Mouse (Mus musculus): ENCODE measurements around the gene Zdhhc5. TPM values are rescaled to one million over a fixed set of nuclear protein-coding genes. Genes with fewer than 3 reads are reported as not detected.

Zdhhc5 gene
- polyA plus RNA-seq, 1 experiment from 2014 or later, result 45.2 TPM

DNA sequence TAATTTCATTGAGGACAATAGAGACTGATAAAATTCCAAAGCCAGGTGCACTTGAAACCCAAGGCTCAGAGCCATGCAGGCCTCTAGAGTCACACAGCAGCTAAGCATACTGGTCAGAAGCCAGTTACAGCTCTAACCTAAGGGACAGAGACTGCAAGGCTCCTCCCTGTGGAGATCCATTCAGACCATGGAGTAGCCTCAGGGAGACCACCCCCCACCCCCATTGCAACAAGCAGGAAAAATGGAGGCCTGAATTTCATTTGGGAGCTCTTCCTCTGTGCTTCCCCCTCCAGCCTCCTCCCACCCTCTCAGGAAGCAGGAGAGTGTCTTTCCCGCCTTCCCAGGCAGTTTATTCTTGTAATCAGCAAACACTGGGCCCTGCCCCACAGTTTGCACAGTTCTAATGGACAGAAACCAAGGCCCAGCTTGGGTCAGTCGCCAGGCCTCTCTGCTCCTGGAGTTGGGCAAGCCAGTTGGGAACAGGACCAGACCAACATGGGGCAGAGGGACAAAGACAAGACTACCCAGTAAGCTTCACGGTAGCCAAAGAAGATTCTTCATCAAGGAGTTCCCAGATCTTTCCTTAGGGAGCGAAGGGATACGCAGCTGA, 27.0 kb upstream of the Zdhhc5 start:
- H3K27ac ChIP-seq, result no peak overlapping the region
- 88% methylated on average over 5 of the region's 5 CpGs for WGBS (ENCODE audit: missing documents)
- H3K36me3 ChIP-seq (ENCODE audit: inconsistent target), result no peaks in the 10 kb centered on the region
- H3K4me3 ChIP-seq (ENCODE audit: inconsistent target), result no peak overlapping the region
- no peaks in the 10 kb centered on the region for H3K79me2 ChIP-seq (ENCODE audit: inconsistent target)

GRCm38 (mm10) chr2:84740608-84741333, 25.8 kb upstream of the Zdhhc5 start:
- Histone ChIP-seq H3K4me3 (ENCODE audit: inconsistent target) (no peak overlapping the region), H3K27ac (no peak overlapping the region), H3K79me2 (ENCODE audit: inconsistent target) (no peaks in the 10 kb centered on the region), H3K36me3 (ENCODE audit: inconsistent target) (no peaks in the 10 kb centered on the region)
- WGBS (ENCODE audit: missing documents), result 89% methylated on average over 15 of the region's 15 CpGs

DNA sequence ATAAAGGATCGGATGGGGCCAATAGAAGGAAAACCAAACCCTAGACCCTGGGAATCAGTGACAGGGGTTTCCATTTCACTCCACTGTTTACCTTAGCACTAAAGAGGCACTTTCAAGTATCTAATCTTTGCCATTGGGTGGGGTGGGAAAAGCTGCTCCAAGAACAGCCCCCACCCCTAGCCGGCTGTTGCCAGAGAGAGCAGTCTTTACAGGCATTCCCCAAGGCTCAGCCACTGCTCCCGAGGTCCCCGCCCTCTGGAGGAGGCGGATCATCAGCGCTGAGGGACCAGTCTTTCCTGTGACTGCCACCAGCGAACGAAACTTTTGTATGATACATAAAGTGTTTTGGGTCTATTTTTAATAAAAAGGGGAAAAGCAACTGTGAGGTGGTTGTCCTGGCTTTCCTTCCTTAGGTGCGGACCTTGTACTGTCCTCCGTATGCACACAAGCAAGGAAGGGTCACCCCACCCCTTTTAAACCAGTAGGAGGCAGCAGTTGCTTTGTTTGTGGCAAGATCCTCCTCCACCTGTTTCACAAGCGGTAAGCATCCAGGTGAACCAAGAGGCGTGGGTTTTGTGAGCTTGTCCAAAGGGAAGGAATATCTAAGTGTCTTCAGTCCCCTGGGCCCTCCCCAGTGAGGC, 23.4 kb upstream of the Zdhhc5 start:
- 20% methylated on average over 12 of the region's 12 CpGs for WGBS (ENCODE audit: missing documents)
- H3K36me3 ChIP-seq (ENCODE audit: inconsistent target), result no peaks in the 10 kb centered on the region
- H3K79me2 ChIP-seq (ENCODE audit: inconsistent target), result no peaks in the 10 kb centered on the region
- no peak overlapping the region for H3K4me3 ChIP-seq (ENCODE audit: inconsistent target)
- H3K27ac ChIP-seq, result no peak overlapping the region

DNA sequence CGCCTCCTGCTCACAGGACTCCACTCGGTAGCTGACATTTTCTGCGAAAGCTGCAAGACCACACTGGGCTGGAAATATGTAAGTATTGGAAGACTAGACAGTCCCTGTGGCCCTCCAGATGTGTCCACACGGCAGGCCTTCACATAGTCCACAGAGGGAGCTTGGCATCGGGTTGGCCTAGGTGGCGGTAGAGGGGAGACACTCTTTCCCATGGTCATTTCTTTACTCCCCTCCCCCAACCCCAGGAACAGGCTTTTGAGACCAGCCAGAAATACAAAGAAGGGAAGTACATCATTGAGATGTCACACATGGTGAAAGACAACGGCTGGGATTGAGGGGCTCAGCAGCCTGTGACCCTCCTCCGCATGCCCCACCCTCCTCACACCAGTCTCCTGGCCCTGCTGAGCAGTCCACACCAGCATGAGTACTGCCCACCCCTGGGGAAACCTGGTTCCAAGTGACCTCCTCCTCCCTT, 22.5 kb upstream of the Zdhhc5 start:
- 27% methylated on average over 8 of the region's 8 CpGs for WGBS (ENCODE audit: missing documents)
- no peaks in the 10 kb centered on the region for H3K79me2 ChIP-seq (ENCODE audit: inconsistent target)
- H3K27ac ChIP-seq, result no peak overlapping the region
- no peak overlapping the region for H3K4me3 ChIP-seq (ENCODE audit: inconsistent target)
- H3K36me3 ChIP-seq (ENCODE audit: inconsistent target), result no peaks in the 10 kb centered on the region

GRCm38 (mm10) chr2:84736312-84737161, 21.6 kb upstream of the Zdhhc5 start:
- Histone ChIP-seq H3K27ac (no peak overlapping the region), H3K4me3 (ENCODE audit: inconsistent target) (no peak overlapping the region), H3K79me2 (ENCODE audit: inconsistent target) (no peaks in the 10 kb centered on the region), H3K36me3 (ENCODE audit: inconsistent target) (no peaks in the 10 kb centered on the region)
- WGBS (ENCODE audit: missing documents), result 26% methylated on average over 27 of the region's 27 CpGs

GRCm38 (mm10) chr2:84735346-84735920, 20.5 kb upstream of the Zdhhc5 start:
- no peak overlapping the region for H3K4me3 ChIP-seq (ENCODE audit: inconsistent target)
- 25% methylated on average over 7 of the region's 7 CpGs for WGBS (ENCODE audit: missing documents)
- H3K36me3 ChIP-seq (ENCODE audit: inconsistent target), result no peaks in the 10 kb centered on the region
- no peak overlapping the region for H3K27ac ChIP-seq
- no peaks in the 10 kb centered on the region for H3K79me2 ChIP-seq (ENCODE audit: inconsistent target)

GRCm38 (mm10) chr2:84734919-84735318, 19.9 kb upstream of the Zdhhc5 start:
- Histone ChIP-seq H3K79me2 (ENCODE audit: inconsistent target) (no peaks in the 10 kb centered on the region), H3K4me3 (ENCODE audit: inconsistent target) (no peak overlapping the region), H3K36me3 (ENCODE audit: inconsistent target) (no peaks in the 10 kb centered on the region), H3K27ac (no peak overlapping the region)
- 26% methylated on average over 2 of the region's 2 CpGs for WGBS (ENCODE audit: missing documents)

DNA sequence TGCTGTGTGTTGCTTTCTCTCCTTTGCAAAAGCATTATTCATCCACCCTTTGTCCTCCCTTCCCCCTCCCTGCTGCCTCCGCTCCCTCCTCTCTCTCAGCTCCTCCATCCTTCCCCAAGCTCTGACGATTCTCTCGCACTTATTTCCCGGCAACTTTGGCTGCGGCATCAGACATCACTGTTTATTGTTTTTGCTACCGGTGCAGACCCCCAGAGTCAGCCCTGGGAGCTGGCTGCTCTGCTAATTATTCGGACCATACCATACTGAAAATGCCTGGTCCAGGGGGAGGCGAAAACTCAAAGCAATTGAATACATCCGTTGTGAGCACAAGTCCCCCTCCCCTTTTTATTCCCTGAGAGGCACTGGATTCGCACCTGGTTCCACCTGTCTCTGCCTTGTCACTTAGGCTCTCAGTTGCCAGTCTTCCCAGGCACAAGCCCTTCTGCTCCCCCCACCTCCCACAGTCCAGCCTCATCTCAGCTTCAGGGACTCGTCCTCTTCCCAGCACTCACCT, 19.4 kb upstream of the Zdhhc5 start:
- Histone ChIP-seq H3K79me2 (ENCODE audit: inconsistent target) (no peaks in the 10 kb centered on the region), H3K4me3 (ENCODE audit: inconsistent target) (no peak overlapping the region; the same call in 1 of the 2 replicates), H3K36me3 (ENCODE audit: inconsistent target) (no peaks in the 10 kb centered on the region), H3K27ac (no peak overlapping the region)
- WGBS (ENCODE audit: missing documents), result 2% methylated on average over 11 of the region's 11 CpGs

DNA sequence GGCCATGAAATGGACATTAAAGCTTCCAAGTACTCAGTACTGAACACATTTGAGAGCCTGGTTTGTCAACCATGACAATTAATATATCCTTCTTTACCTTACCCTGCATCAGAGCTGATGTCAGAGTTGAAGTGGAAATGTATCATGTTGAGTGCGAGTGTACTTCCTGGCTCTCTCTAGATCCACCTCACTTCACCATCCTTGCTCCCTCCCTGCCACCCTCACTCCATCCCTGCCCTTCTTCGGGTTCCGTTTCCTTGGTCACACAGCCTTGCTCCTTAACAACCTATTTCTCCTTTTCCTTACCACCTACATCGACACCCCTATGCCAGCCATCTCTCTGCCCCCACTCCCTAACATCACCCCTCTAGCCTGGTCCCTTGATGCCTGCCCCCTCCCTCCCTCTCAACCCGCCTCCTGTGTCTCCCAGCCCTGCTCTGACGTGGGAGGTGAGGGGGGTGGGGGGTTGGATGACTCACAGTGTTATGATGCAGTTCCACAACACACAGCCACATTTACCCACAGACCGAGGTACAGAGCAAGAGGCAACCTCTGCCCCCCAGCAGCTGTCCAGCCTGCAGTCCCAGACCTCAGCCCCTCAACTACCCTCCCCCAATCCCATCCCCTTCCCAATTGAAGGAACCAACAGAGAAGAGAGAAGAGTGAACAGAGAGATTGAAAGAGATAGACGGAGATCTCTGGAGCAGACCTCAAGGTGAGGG, 18.8 kb upstream of the Zdhhc5 start, which contains the start of gene Ypel4:
Ypel4 (plus strand) TSS at position 480 of the 722 bp plus-strand sequence.
- Histone ChIP-seq H3K4me3 (ENCODE audit: inconsistent target) (no peak within 1 kb of the TSS; the same call in 1 of the 2 replicates), H3K79me2 (ENCODE audit: inconsistent target) (no peaks in the 10 kb centered on the region), H3K27ac (no peak within 1 kb of the TSS), H3K36me3 (ENCODE audit: inconsistent target) (no peaks in the 10 kb centered on the region)
- 5% methylated on average over 8 of the region's 8 CpGs for WGBS (ENCODE audit: missing documents)

- 100% methylated on average over 1 of the region's 1 CpGs for WGBS (ENCODE audit: missing documents)
- Histone ChIP-seq H3K27ac (no peak overlapping the region), H3K36me3 (ENCODE audit: inconsistent target) (no peaks in the 10 kb centered on the region), H3K4me3 (ENCODE audit: inconsistent target) (no peak overlapping the region), H3K79me2 (ENCODE audit: inconsistent target) (no peaks in the 10 kb centered on the region)
Measured at GRCm38 (mm10) chr2:84732394-84732793, 17.4 kb upstream of the Zdhhc5 start.

GRCm38 (mm10) chr2:84731206-84731605, 16.2 kb upstream of the Zdhhc5 start:
- Histone ChIP-seq H3K27ac (no peak overlapping the region), H3K4me3 (ENCODE audit: inconsistent target) (no peak overlapping the region), H3K36me3 (ENCODE audit: inconsistent target) (no peaks in the 10 kb centered on the region), H3K79me2 (ENCODE audit: inconsistent target) (peaks cover 9% of the 10 kb centered on the region)
- WGBS (ENCODE audit: missing documents), result 86% methylated on average over 3 of the region's 3 CpGs

DNA sequence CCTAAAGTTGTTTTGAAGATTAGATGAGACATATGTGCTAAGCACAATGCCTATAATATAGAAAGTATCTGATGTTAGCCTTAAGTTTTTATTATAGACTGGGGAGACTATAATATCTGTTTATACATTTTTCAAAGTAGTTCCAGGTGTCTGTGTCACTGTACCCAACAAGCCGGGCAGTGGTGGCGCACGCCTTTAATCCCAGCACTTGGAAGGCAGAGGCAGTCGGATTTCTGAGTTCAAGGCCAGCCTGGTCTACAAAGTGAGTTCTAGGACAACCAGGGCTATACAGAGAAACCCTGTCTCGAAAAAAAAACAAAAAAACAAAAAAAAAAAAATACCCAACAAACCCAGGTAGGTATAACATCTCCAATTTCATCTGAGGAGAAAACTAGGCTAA, 13.2 kb upstream of the Zdhhc5 start:
- Histone ChIP-seq H3K79me2 (ENCODE audit: inconsistent target) (peaks cover 39% of the 10 kb centered on the region), H3K27ac (peak overlapping the region; percentile 78), H3K36me3 (ENCODE audit: inconsistent target) (peaks cover 14% of the 10 kb centered on the region; the same call in 1 of the 2 replicates), H3K4me3 (ENCODE audit: inconsistent target) (peak overlapping the region; percentile 81; the same call in 1 of the 2 replicates)
- WGBS (ENCODE audit: missing documents), result 92% methylated on average over 5 of the region's 5 CpGs

GRCm38 (mm10) chr2:84727172-84727858, 12.3 kb upstream of the Zdhhc5 start, which contains the start of gene Clp1:
Gene Clp1, minus strand, starts transcription at chr2:84727350.
- Histone ChIP-seq H3K79me2 (ENCODE audit: inconsistent target) (peaks cover 45% of the 10 kb centered on the region), H3K4me3 (ENCODE audit: inconsistent target) (peak within 1 kb of the TSS; percentile 81), H3K36me3 (ENCODE audit: inconsistent target) (peaks cover 17% of the 10 kb centered on the region; the same call in 1 of the 2 replicates), H3K27ac (peak within 1 kb of the TSS; percentile 78)
- WGBS (ENCODE audit: missing documents), result under 1% methylated on average over 39 of the region's 39 CpGs
